Mouse (Mus musculus) MEL (cell line): ENCODE data around the gene Lypla2. TPM values are rescaled to one million over a fixed set of nuclear protein-coding genes. Genes with fewer than 3 reads are reported as not detected.

Experiments used
- DNase-seq: peaks from one replicate; pipeline ENCODE4 v3.0.0; 2011; ENCODE audit warnings: low read depth, low spot score
- H3K27ac ChIP-seq: 2 replicates; pipeline ENCODE4 v1.5.1; 2012; ENCODE audit warnings: low read depth, mild to moderate bottlenecking, control low read depth, low read length, moderate library complexity; ENCODE audit not compliant: control insufficient read depth
- H3K27me3 ChIP-seq, 2 experiments: fragments of 150-350 bp in 1 of 2; sonication (generic) in 1 of 2; 2 replicates each; pipeline ENCODE4 v1.6.1; 2012; ENCODE audit warnings: low read length in 2 of 2, mild to moderate bottlenecking in 2 of 2, improper control_type of control experiment in 1 of 2, moderate library complexity in 1 of 2; ENCODE audit not compliant: insufficient read depth in 2 of 2, control insufficient read depth in 1 of 2
- H3K36me3 ChIP-seq, 2 experiments: 2 replicates each; pipeline ENCODE4 v1.6.1; 2012 to 2014; ENCODE audit warnings: low read length in 2 of 2, improper control_type of control experiment in 1 of 2, inconsistent platforms in 1 of 2, mild to moderate bottlenecking in 1 of 2; ENCODE audit not compliant: insufficient read depth in 2 of 2, control insufficient read depth in 1 of 2
- H3K4me1 ChIP-seq, 2 experiments: fragments of 150-350 bp in 1 of 2; sonication (generic) in 1 of 2; 2 replicates each; pipeline ENCODE4 v1.6.1; 2012; ENCODE audit warnings: low read length in 2 of 2, improper control_type of control experiment in 1 of 2, mild to moderate bottlenecking in 1 of 2; ENCODE audit not compliant: insufficient read depth in 2 of 2, control insufficient read depth in 1 of 2
- H3K4me3 ChIP-seq, 2 experiments: fragments of 150-350 bp in 1 of 2; sonication (generic) in 1 of 2; 2 replicates each; pipeline ENCODE4 v1.5.1; 2012; ENCODE audit warnings: low read depth in 2 of 2, low read length in 2 of 2, mild to moderate bottlenecking in 2 of 2, moderate library complexity in 2 of 2, control low read depth in 1 of 2, improper control_type of control experiment in 1 of 2; ENCODE audit not compliant: control insufficient read depth in 1 of 2, insufficient read depth in 1 of 2
- H3K79me2 ChIP-seq: 2 replicates; pipeline ENCODE4 v1.6.1; 2012; ENCODE audit warnings: mild to moderate bottlenecking, low read length, moderate library complexity; ENCODE audit not compliant: control insufficient read depth, poor library complexity, insufficient read depth
- H3K9ac ChIP-seq: 2 replicates; pipeline ENCODE4 v1.6.1; 2012; ENCODE audit warnings: low read depth, mild to moderate bottlenecking, control low read depth, low read length, moderate library complexity; ENCODE audit not compliant: control insufficient read depth, poor library complexity, severe bottlenecking
- H3K9me3 ChIP-seq: fragments of 150-350 bp; sonication (generic); replicated peaks from 2 replicates; pipeline ENCODE4 v1.6.1; 2012; ENCODE audit warnings: mild to moderate bottlenecking, low read length, improper control_type of control experiment, moderate library complexity; ENCODE audit not compliant: insufficient read depth
- BHLHE40 ChIP-seq: IDR thresholded peaks from 2 replicates; pipeline ENCODE4 v1.6.1; 2012; ENCODE audit warnings: low read depth, mild to moderate bottlenecking, inconsistent platforms, low read length, improper control_type of control experiment, borderline replicate concordance
- CHD2 ChIP-seq: IDR thresholded peaks from 2 replicates; pipeline ENCODE4 v1.6.1; 2011; ENCODE audit warnings: low read length, improper control_type of control experiment
- ELF1 ChIP-seq: IDR thresholded peaks from 2 replicates; pipeline ENCODE4 v1.6.1; 2014; ENCODE audit warnings: low read depth, mild to moderate bottlenecking, inconsistent platforms, low read length, improper control_type of control experiment, moderate library complexity
- EP300 ChIP-seq, 2 experiments: IDR thresholded peaks; 2 replicates each; pipeline ENCODE4 v1.6.1; 2011; ENCODE audit warnings: improper control_type of control experiment in 2 of 2, low read length in 2 of 2, low read depth in 1 of 2, mild to moderate bottlenecking in 1 of 2
- ETS1 ChIP-seq: IDR thresholded peaks from 2 replicates; pipeline ENCODE4 v1.6.1; 2012; ENCODE audit warnings: low read depth, mild to moderate bottlenecking, inconsistent platforms, low read length, improper control_type of control experiment, moderate library complexity
- HCFC1 ChIP-seq: IDR thresholded peaks from 2 replicates; pipeline ENCODE4 v1.6.1; 2012; ENCODE audit warnings: low read depth, mild to moderate bottlenecking, inconsistent platforms, low read length, improper control_type of control experiment, moderate library complexity
- JUND ChIP-seq: IDR thresholded peaks from 2 replicates; pipeline ENCODE4 v1.6.1; 2011; ENCODE audit warnings: low read depth, mild to moderate bottlenecking, improper control_type of control experiment, low read length
- KAT2A ChIP-seq: conservative IDR thresholded peaks from 2 replicates; pipeline ENCODE4 v1.6.1; 2012; ENCODE audit warnings: low read depth, low read length, improper control_type of control experiment, inconsistent platforms
- MAFK ChIP-seq: IDR thresholded peaks from 2 replicates; pipeline ENCODE4 v1.6.1; 2011; ENCODE audit warnings: low read depth, mild to moderate bottlenecking, low read length, improper control_type of control experiment, borderline replicate concordance
- MAZ ChIP-seq: IDR thresholded peaks from 2 replicates; pipeline ENCODE4 v1.6.1; 2012; ENCODE audit warnings: low read depth, mild to moderate bottlenecking, inconsistent platforms, low read length, improper control_type of control experiment
- MXI1 ChIP-seq: IDR thresholded peaks from 2 replicates; pipeline ENCODE4 v1.6.1; 2011; ENCODE audit warnings: mild to moderate bottlenecking, low read depth, low read length, improper control_type of control experiment
- MYC ChIP-seq: IDR thresholded peaks from 2 replicates; pipeline ENCODE4 v1.6.1; 2011; ENCODE audit warnings: low read depth, mild to moderate bottlenecking, low read length, improper control_type of control experiment, moderate library complexity
- RAD21 ChIP-seq: IDR thresholded peaks from 2 replicates; pipeline ENCODE4 v1.6.1; 2011; ENCODE audit warnings: mild to moderate bottlenecking, low read depth, low read length, improper control_type of control experiment
- RCOR1 ChIP-seq: IDR thresholded peaks from 2 replicates; pipeline ENCODE4 v1.6.1; 2012; ENCODE audit warnings: low read depth, mild to moderate bottlenecking, inconsistent platforms, low read length, improper control_type of control experiment
- TAL1 ChIP-seq: IDR thresholded peaks from 2 replicates; pipeline ENCODE4 v1.6.1; 2012; ENCODE audit warnings: mild to moderate bottlenecking, inconsistent platforms, low read length, moderate library complexity, mixed read lengths
- TBP ChIP-seq: IDR thresholded peaks from 2 replicates; pipeline ENCODE4 v1.8.0; 2011; ENCODE audit warnings: low read depth, low read length, improper control_type of control experiment
- USF1 ChIP-seq: IDR thresholded peaks from 2 replicates; pipeline ENCODE4 v1.6.1; 2014; ENCODE audit warnings: low read depth, mild to moderate bottlenecking, inconsistent platforms, low read length, improper control_type of control experiment, moderate library complexity
- USF2 ChIP-seq, 2 experiments: IDR thresholded peaks; 2 replicates each; pipeline ENCODE4 v1.6.1; 2011 to 2012; ENCODE audit warnings: improper control_type of control experiment in 2 of 2, low read length in 2 of 2, borderline replicate concordance in 1 of 2, inconsistent platforms in 1 of 2, low read depth in 1 of 2, mild to moderate bottlenecking in 1 of 2; ENCODE audit not compliant: insufficient read depth in 1 of 2
- ZC3H11A ChIP-seq: IDR thresholded peaks from 2 replicates; pipeline ENCODE4 v1.6.1; 2012; ENCODE audit warnings: low read depth, mild to moderate bottlenecking, inconsistent platforms, low read length, improper control_type of control experiment
- ZKSCAN1 ChIP-seq: IDR thresholded peaks from 2 replicates; pipeline ENCODE4 v1.6.1; 2012; ENCODE audit warnings: low read depth, mild to moderate bottlenecking, inconsistent platforms, low read length, improper control_type of control experiment, moderate library complexity
- ZMIZ1 ChIP-seq: IDR thresholded peaks from 2 replicates; pipeline ENCODE4 v1.6.1; 2012; ENCODE audit warnings: low read depth, mild to moderate bottlenecking, inconsistent platforms, low read length, improper control_type of control experiment, moderate library complexity
- polyA plus RNA-seq, 2 experiments: library from polyadenylated mRNA; stranded (reverse) in 1 of 2; unstranded in 1 of 2; fragments of >175 nt in 1 of 2; fragments of >200 nt in 1 of 2; gene quantifications; 2 replicates each; pipeline versions ENCODE4 v1.2.1 to v1.2.4; 2012; ENCODE audit warnings: low replicate concordance in 2 of 2, low read depth in 1 of 2; ENCODE audit not compliant: insufficient read length in 2 of 2, insufficient read depth in 1 of 2, missing spikeins in 1 of 2
- total RNA-seq: library from RNA; depleted of rRNA; stranded (reverse); fragments of 300-350 nt; gene quantifications from 2 replicates; pipeline ENCODE4 v1.2.3, GENCODE M21; 2012

Lypla2 gene
- total and polyA plus RNA-seq, 3 experiments, result 65.1 to 95.6 TPM; not detected in 1

DNA sequence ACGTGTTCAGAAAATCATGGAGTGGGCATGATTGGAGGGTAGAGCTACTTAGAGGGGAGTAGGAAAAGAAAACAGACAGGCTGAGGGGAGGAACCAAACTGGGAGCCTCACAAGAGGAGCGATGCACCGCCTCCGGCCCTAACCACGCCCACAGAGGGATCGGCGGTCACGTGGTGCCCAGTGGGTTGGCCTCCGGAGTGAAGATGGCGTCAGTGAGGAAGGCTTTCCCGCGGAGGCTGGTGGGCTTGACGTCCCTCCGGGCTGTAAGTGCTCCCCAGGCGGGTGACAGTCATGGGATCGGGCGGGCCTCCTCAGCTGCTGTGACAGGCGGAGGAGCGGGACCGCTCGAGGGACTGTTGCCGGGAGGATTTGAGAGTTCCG is 26.2 kb downstream of the Lypla2 start, which contains the start of gene Hmgcl (continued):
- no peak for TF ChIP-seq JUND
- no peak for TF ChIP-seq CHD2
- TF ChIP-seq MAFK, result no peak
- TF ChIP-seq ETS1, result no peak
- TF ChIP-seq USF1, result peak; percentile 99
- no peak for TF ChIP-seq ELF1
- TF ChIP-seq MXI1, result no peak
- no peak for TF ChIP-seq TAL1
- TF ChIP-seq RCOR1, result no peak
- TF ChIP-seq RAD21, result no peak
- TF ChIP-seq ZKSCAN1, result no peak
- peak; percentile 55 for TF ChIP-seq HCFC1
- TF ChIP-seq MYC, result no peak
- TF ChIP-seq USF2 (IDR thresholded peaks at IDR 0.05; ENCODE audit: borderline replicate concordance in 1 of 2, insufficient read depth in 1 of 2, low read depth in 1 of 2, low read length in 2 of 2), result peak; percentile 81 to 95
- TF ChIP-seq ZC3H11A, result no peak
- TF ChIP-seq MAZ, result no peak

DNA sequence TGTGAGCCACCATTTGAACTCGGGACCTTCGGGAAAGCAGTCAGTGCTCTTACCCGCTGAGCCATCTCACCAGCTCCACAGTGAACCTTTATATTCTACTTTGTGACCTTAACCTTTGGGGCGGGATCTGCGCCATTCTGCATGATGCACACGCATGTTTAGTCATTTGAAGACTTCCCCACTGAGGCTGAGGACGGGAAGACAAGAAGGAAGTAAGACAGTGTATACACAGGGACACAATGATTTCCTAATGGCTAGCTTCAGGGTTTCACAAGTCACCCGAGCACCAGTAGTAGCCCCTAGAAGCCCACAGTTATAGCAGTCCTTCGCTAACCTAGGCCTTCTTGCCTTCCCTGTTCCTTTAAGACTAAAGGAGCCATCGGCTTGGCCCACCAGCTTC is 26.7 kb downstream of the Lypla2 start:
- Histone ChIP-seq H3K27me3 (no peaks in the 10 kb centered on the region), H3K4me3 (peak overlapping the region; percentile 73 to 81; a peak in 3 of 4 replicates), H3K79me2 (peaks cover 17% of the 10 kb centered on the region), H3K36me3 (peaks cover 0 to 20% of the 10 kb centered on the region in 2 experiments; a peak in 2 of 4 replicates), H3K9ac (peak overlapping the region; percentile 40), H3K4me1 (peaks cover 7 to 12% of the 10 kb centered on the region in 2 experiments; a peak in 3 of 4 replicates), H3K9me3 (no peaks in the 10 kb centered on the region), H3K27ac (no peak overlapping the region)
- peak; percentile 34 for DNase-seq
- TF ChIP-seq KAT2A, result no peak
- no peak for TF ChIP-seq BHLHE40
- no peak for TF ChIP-seq TAL1
- no peak for TF ChIP-seq TBP
- TF ChIP-seq RCOR1, result no peak
- no peak for TF ChIP-seq ZMIZ1
- no peak for TF ChIP-seq ZKSCAN1
- no peak for TF ChIP-seq EP300 (IDR thresholded peaks at IDR 0.05; ENCODE audit: low read depth in 1 of 2, low read length in 2 of 2)
